Mouse (Mus musculus): Measurements from ENCODE around the gene Fam57b.

GRCm38 (mm10) chr7:126777476-126777875, 20.0 kb upstream of the Fam57b start:
- no peak for TF ChIP-seq POLR2A (IDR thresholded peaks at IDR 0.05; ENCODE audit: extremely low read depth, insufficient read depth, low read length)
- no peak for TF ChIP-seq CTCF (IDR thresholded peaks at IDR 0.05; ENCODE audit: extremely low read depth, insufficient read depth, low read length)
